Mouse (Mus musculus): ENCODE results near the gene Hoxa1.

DNA sequence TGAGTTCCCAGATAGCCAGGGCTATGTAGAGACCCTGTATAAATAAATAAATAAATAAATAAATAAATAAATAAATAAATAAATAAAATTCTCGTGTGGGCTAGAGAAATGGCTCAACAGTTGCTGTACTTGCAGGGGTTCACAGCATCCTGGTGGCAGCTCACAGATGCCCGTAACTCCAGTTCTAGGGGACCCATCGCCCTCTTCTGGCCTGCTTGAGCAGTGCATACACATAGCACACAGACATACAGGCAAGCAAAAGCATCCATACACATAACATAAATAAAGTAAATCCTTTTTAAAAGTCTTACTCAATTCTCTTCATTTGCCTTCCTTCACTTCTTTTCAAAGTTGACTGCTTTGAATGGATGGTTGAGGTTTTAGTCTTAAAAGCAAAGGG, 50.7 kb downstream of the Hoxa1 start:
- no peak for TF ChIP-seq MAFK (IDR thresholded peaks at IDR 0.05; ENCODE audit: insufficient replicate concordance, low read length)
- TF ChIP-seq CHD2 (IDR thresholded peaks at IDR 0.05; ENCODE audit: low read length) = no peak
- TF ChIP-seq CHD1 (IDR thresholded peaks at IDR 0.05; ENCODE audit: low read depth, low read length) = no peak
